Mouse (Mus musculus): ENCODE measurements at regions not wholly inside any gene's neighbourhood (a gene's known extent, or its start where the extent isn't known, plus 50 kb on each side); places are given as distances from the start of the nearest gene placed in this dataset.

- TF ChIP-seq CTCF (conservative IDR thresholded peaks at IDR 0.05; ENCODE audit: insufficient read depth, insufficient read length, low read depth, low read length) (no peak), POLR2A (IDR thresholded peaks at IDR 0.05; ENCODE audit: low read depth, low read length) (no peak)
- H3K27ac ChIP-seq (ENCODE audit: insufficient read depth, low read depth, low read length) = peak overlapping the region; percentile 94
- 17% methylated on average over 1 of the region's 1 CpGs for WGBS
Observed at GRCm38 (mm10) chr15:68391737-68392136, 1891.0 kb upstream of the Lrrc6 start.

GRCm38 (mm10) chr15:68389855-68390254 is 1889.1 kb upstream of the Lrrc6 start:
- H3K4me3 ChIP-seq (ENCODE audit: insufficient read depth, low read depth, low read length) = no peak overlapping the region
- H3K4me1 ChIP-seq (ENCODE audit: control insufficient read depth, insufficient read depth, low read length) = peaks cover 3% of the 10 kb centered on the region; the same call in 1 of the 2 replicates
- H3K36me3 ChIP-seq (ENCODE audit: control insufficient read depth, insufficient read depth, low read length) = no peaks in the 10 kb centered on the region
- H3K27ac ChIP-seq (ENCODE audit: insufficient read depth, low read depth, low read length) = no peak overlapping the region
- 71% methylated on average over 5 of the region's 5 CpGs for WGBS
- no peak for TF ChIP-seq CTCF (conservative IDR thresholded peaks at IDR 0.05; ENCODE audit: insufficient read depth, insufficient read length, low read depth, low read length)
- TF ChIP-seq POLR2A (IDR thresholded peaks at IDR 0.05; ENCODE audit: low read depth, low read length) = no peak
- no peaks in the 10 kb centered on the region for H3K27me3 ChIP-seq (replicated peaks; ENCODE audit: control insufficient read depth, insufficient read depth, low read length)
- no peak for DNase-seq

More at GRCm38 (mm10) chr15:68391737-68392136, 1891.0 kb upstream of the Lrrc6 start:
- Histone ChIP-seq H3K4me1 (ENCODE audit: control insufficient read depth, insufficient read depth, low read length) (peaks cover 3% of the 10 kb centered on the region; the same call in 1 of the 2 replicates), H3K27me3 (replicated peaks; ENCODE audit: control insufficient read depth, insufficient read depth, low read length) (no peaks in the 10 kb centered on the region), H3K36me3 (ENCODE audit: control insufficient read depth, insufficient read depth, low read length) (no peaks in the 10 kb centered on the region), H3K4me3 (ENCODE audit: insufficient read depth, low read depth, low read length) (no peak overlapping the region)
- peak; percentile 40 for DNase-seq

GRCm38 (mm10) chr15:68387349-68388065 is 1886.8 kb upstream of the Lrrc6 start:
- TF ChIP-seq POLR2A (IDR thresholded peaks at IDR 0.05; ENCODE audit: low read depth, low read length) (no peak), CTCF (conservative IDR thresholded peaks at IDR 0.05; ENCODE audit: insufficient read depth, insufficient read length, low read depth, low read length) (no peak)
- Histone ChIP-seq H3K27me3 (replicated peaks; ENCODE audit: control insufficient read depth, insufficient read depth, low read length) (no peaks in the 10 kb centered on the region), H3K4me1 (ENCODE audit: control insufficient read depth, insufficient read depth, low read length) (peaks cover 3% of the 10 kb centered on the region; the same call in 1 of the 2 replicates), H3K4me3 (ENCODE audit: insufficient read depth, low read depth, low read length) (no peak overlapping the region), H3K27ac (ENCODE audit: insufficient read depth, low read depth, low read length) (peak overlapping the region; percentile 92), H3K36me3 (ENCODE audit: control insufficient read depth, insufficient read depth, low read length) (no peaks in the 10 kb centered on the region)
- 46% methylated on average over 4 of the region's 4 CpGs for WGBS
- peak; percentile 63 for DNase-seq

- Histone ChIP-seq H3K36me3 (ENCODE audit: control insufficient read depth, insufficient read depth, low read length) (no peaks in the 10 kb centered on the region), H3K4me3 (ENCODE audit: insufficient read depth, low read depth, low read length) (no peak overlapping the region), H3K27ac (ENCODE audit: insufficient read depth, low read depth, low read length) (no peak overlapping the region), H3K27me3 (replicated peaks; ENCODE audit: control insufficient read depth, insufficient read depth, low read length) (no peaks in the 10 kb centered on the region), H3K4me1 (ENCODE audit: control insufficient read depth, insufficient read depth, low read length) (no peaks in the 10 kb centered on the region)
- no peak for DNase-seq
- TF ChIP-seq CTCF (conservative IDR thresholded peaks at IDR 0.05; ENCODE audit: insufficient read depth, insufficient read length, low read depth, low read length) = no peak
- no peak for TF ChIP-seq POLR2A (IDR thresholded peaks at IDR 0.05; ENCODE audit: low read depth, low read length)
- WGBS = 48% methylated on average over 10 of the region's 10 CpGs
Observed at GRCm38 (mm10) chr15:68384571-68385335, 1884.0 kb upstream of the Lrrc6 start.

DNA sequence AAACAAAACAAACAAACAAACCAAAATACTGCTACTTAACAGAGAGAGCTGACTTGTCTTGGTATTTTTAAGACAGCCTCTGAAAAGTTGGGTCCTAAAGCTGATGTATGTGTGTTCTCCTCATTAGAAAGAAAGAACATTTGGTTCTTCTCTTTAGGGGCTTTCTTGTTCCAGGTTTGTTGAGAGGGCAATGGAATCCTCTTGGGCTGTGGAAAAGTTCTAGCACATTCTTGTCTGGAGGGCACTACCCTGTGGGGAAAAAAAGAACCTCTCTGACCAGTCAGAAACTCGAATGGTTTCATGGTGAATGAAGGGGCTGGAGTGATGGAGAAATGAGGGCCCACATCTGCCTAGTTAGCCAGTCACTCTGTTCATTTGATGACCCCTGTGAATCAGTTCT is 1874.5 kb upstream of the Lrrc6 start:
- no peak overlapping the region for H3K4me3 ChIP-seq (ENCODE audit: insufficient read depth, low read depth, low read length)
- WGBS = 42% methylated on average over 1 of the region's 1 CpGs
- H3K27ac ChIP-seq (ENCODE audit: insufficient read depth, low read depth, low read length) = no peak overlapping the region
- no peak for TF ChIP-seq POLR2A (IDR thresholded peaks at IDR 0.05; ENCODE audit: low read depth, low read length)
- TF ChIP-seq CTCF (conservative IDR thresholded peaks at IDR 0.05; ENCODE audit: insufficient read depth, insufficient read length, low read depth, low read length) = no peak
- H3K4me1 ChIP-seq (ENCODE audit: control insufficient read depth, insufficient read depth, low read length) = no peaks in the 10 kb centered on the region
- no peaks in the 10 kb centered on the region for H3K36me3 ChIP-seq (ENCODE audit: control insufficient read depth, insufficient read depth, low read length)
- no peaks in the 10 kb centered on the region for H3K27me3 ChIP-seq (replicated peaks; ENCODE audit: control insufficient read depth, insufficient read depth, low read length)
- DNase-seq = no peak

DNA sequence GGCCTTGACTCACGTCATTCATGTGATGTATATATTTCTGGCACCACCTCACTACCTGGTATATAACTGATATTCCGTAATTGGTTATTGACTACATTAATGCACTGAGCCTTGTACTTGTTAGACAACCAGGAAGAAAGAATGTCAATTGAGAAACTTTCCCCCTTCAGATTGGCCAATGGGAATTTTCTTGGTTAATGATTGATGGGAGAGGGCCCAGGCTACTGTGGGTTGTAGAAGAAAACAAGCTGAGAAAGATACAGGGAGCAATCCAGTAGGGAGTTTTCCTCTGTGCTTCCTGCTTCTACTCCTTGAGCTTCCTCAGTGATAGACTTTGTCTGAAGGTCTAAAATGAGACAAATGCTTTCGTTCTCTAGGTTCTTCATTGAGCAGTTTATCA is 1866.1 kb upstream of the Lrrc6 start:
- peak; percentile 61 for DNase-seq
- Histone ChIP-seq H3K27me3 (replicated peaks; ENCODE audit: control insufficient read depth, insufficient read depth, low read length) (no peaks in the 10 kb centered on the region), H3K4me3 (ENCODE audit: insufficient read depth, low read depth, low read length) (no peak overlapping the region), H3K36me3 (ENCODE audit: control insufficient read depth, insufficient read depth, low read length) (no peaks in the 10 kb centered on the region), H3K27ac (ENCODE audit: insufficient read depth, low read depth, low read length) (no peak overlapping the region), H3K4me1 (ENCODE audit: control insufficient read depth, insufficient read depth, low read length) (peaks cover 3% of the 10 kb centered on the region; the same call in 1 of the 2 replicates)
- no peak for TF ChIP-seq POLR2A (IDR thresholded peaks at IDR 0.05; ENCODE audit: low read depth, low read length)
- TF ChIP-seq CTCF (conservative IDR thresholded peaks at IDR 0.05; ENCODE audit: insufficient read depth, insufficient read length, low read depth, low read length) = no peak
- 62% methylated on average over 3 of the region's 3 CpGs for WGBS
